Mouse (Mus musculus): ENCODE data around the gene Notch3. TPM values are rescaled to one million over a fixed set of nuclear protein-coding genes. Genes with fewer than 3 reads are reported as not detected.
"Not testable (repeated sequence)": the region's sequence is repeated elsewhere in the genome, so short reads cannot be mapped to it uniquely, and the experiment has no call there.

Notch3 gene
- polyA plus RNA-seq, 1 experiment = 4.3 TPM

DNA sequence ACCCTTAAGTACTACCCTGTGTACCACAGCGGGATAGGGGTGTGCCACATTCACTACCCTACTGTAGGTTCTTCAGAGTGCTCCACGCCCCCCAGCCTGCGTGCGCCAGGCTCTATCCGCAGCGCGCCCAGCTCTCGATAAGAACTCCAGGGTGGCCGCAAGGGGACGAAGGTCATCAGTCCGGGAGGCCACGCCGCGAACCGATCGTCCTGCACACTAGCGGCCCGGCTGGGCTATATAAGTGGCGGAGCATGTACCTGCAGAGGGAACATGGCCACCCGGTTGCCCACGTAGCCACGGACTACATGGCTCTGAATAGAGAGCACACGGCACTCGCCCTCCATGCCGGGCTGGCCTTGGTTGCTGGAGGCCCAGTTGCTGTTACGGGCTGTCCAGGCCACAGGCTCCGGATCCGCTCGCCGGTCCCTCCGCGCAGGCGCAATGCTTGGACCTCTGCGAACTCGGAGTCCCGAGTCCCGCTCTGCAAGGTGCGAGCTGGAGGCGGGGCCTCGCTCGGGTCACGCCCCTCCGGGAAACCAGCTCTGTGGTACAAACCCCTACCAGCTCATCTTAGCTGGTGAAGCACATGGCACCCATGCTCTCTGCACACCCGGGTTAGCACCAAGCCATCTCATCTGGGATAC lies 66.6 kb downstream of the Notch3 start:
- Histone ChIP-seq H3K27ac (replicated peaks; ENCODE audit: low read depth, low read length) (no peak overlapping the region), H3K4me1 (ENCODE audit: control insufficient read depth, insufficient read depth, insufficient read length, low read length) (peaks cover 8% of the 10 kb centered on the region; the same call in 1 of the 2 replicates), H3K4me3 (ENCODE audit: insufficient read depth, low read depth, low read length) (peak overlapping the region; percentile 52)

GRCm38 (mm10) chr17:32099574-32099942 lies 67.1 kb downstream of the Notch3 start:
- H3K4me1 ChIP-seq (ENCODE audit: control insufficient read depth, insufficient read depth, insufficient read length, low read length) = peaks cover 8% of the 10 kb centered on the region; the same call in 1 of the 2 replicates
- H3K27ac ChIP-seq (replicated peaks; ENCODE audit: low read depth, low read length) = no peak overlapping the region
- peak overlapping the region; percentile 52 for H3K4me3 ChIP-seq (ENCODE audit: insufficient read depth, low read depth, low read length)

DNA sequence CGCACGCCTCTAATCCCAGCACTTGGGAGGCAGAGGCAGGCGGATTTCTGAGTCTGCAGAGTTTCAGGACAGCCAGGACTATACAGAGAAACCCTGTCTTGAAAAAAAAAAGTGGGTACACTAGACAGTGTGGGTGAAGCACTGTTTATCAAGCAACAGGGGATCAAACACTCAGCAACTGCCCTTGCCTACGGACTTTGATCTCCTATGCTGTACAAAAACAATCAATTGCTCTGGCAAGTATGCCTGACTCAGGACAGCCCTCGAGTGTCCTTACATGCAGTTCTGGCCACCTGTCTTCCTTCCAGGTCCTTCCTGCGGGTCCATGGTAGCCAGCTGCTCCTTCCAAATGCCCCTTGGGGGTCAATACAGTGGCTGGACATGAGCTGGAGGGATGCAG lies 67.7 kb downstream of the Notch3 start:
- H3K4me3 ChIP-seq (ENCODE audit: insufficient read depth, low read depth, low read length); H3K4me1 ChIP-seq (ENCODE audit: control insufficient read depth, insufficient read depth, insufficient read length, low read length); H3K27ac ChIP-seq (replicated peaks; ENCODE audit: low read depth, low read length): not testable (repeated sequence)

DNA sequence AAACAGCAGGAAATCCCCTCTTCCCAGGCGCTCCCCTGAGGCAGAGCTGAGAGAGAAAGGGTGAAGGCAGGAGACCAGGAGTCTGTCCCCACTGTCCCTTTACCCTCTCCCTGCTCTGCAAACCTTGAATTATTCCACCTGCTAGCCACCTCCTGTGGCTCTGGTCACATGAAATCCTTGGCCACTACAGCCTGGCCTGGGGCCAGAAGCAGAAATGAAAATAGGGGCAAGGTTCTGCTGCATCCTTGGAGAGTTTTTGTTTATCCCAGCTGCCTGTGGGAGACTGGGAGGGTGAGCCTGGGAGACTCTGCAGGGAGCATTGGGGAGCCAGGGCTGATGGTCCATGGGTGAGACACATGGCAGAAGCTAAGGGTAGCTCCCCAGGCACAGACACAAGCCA lies 69.0 kb downstream of the Notch3 start:
- Histone ChIP-seq H3K4me1 (ENCODE audit: control insufficient read depth, insufficient read depth, insufficient read length, low read length) (peaks cover 8% of the 10 kb centered on the region; the same call in 1 of the 2 replicates), H3K4me3 (ENCODE audit: insufficient read depth, low read depth, low read length) (no peak overlapping the region), H3K27ac (replicated peaks; ENCODE audit: low read depth, low read length) (no peak overlapping the region)

GRCm38 (mm10) chr17:32092895-32093294 lies 73.8 kb downstream of the Notch3 start:
- H3K27ac ChIP-seq (replicated peaks; ENCODE audit: low read depth, low read length) = no peak overlapping the region
- H3K4me3 ChIP-seq (ENCODE audit: insufficient read depth, low read depth, low read length) = no peak overlapping the region
- 0 out of 2 replicates have a peak, but pooled peaks cover 3% of the 10 kb centered on the region for H3K4me1 ChIP-seq (ENCODE audit: control insufficient read depth, insufficient read depth, insufficient read length, low read length)

DNA sequence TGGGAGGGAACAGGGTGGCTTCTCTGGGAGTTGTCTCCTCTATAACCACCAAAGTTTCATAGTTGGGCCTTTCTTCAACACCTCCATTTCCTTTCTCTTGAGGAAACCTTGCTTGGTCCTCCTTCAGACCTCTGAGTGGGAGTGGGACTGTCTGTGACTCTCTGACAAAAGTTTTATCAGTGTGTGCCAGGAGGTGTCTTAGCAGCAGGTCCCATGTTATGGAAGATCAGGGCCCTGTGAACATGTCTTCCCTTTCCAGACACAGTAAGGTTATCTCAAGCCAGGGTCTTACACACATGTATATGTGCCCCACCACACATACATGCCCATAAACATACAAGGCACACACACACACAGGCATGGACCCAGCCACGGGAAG lies 74.4 kb downstream of the Notch3 start:
- no peak overlapping the region for H3K27ac ChIP-seq (replicated peaks; ENCODE audit: low read depth, low read length)
- H3K4me1 ChIP-seq (ENCODE audit: control insufficient read depth, insufficient read depth, insufficient read length, low read length) = no peaks in the 10 kb centered on the region
- no peak overlapping the region for H3K4me3 ChIP-seq (ENCODE audit: insufficient read depth, low read depth, low read length)

DNA sequence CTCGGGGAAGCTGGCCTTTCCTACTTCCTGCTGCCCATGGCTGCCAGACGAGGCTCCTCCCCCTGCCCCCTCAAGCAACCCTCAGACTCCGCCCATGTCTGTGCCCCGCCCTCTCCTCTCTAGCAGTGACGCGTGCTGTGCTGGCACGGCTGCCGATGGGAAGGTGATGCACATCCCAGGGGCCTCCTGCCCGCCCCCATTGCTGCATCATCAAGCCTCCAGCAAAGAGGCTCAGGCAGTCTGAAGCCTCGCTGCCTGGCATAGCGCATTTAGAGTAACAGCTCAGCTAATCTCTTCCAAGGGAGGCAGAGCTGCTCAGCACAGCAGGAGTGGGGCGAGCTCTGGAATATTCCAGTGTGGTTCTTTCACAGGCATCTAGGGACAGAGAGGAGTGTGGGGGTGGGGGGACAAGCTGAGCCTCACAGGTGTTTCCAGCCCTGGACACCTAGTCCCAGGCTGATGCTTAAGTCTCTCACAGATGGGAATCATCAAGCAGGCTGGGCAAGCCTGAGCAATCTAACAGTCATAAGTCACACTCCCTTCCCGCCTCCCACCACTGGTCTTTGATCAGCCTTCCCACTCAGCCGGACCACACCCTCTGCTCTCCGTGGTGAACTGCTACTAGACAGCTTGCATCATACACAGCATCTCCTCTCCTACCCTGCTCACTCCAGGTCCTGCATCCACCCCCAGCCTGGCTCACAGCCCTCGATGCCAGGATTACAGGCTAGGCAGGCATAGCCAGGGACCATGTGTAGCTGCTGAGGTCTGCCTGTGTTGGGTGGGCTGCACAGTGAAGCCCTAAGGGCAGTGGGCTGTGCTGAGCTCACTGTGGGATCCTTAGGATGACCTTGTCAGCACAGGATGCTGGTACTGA lies 75.0 kb downstream of the Notch3 start:
- peak overlapping the region; percentile 48 for H3K4me3 ChIP-seq (ENCODE audit: insufficient read depth, low read depth, low read length)
- not testable (repeated sequence) for H3K4me1 ChIP-seq (ENCODE audit: control insufficient read depth, insufficient read depth, insufficient read length, low read length)
- 0 out of 2 replicates have a peak overlapping the region, but pooled peaks have one; percentile 35 for H3K27ac ChIP-seq (replicated peaks; ENCODE audit: low read depth, low read length)

- H3K4me3 ChIP-seq (ENCODE audit: insufficient read depth, low read depth, low read length) = peak overlapping the region; percentile 48
- no peaks in the 10 kb centered on the region for H3K4me1 ChIP-seq (ENCODE audit: control insufficient read depth, insufficient read depth, insufficient read length, low read length)
- 0 out of 2 replicates have a peak overlapping the region, but pooled peaks have one; percentile 35 for H3K27ac ChIP-seq (replicated peaks; ENCODE audit: low read depth, low read length)
These were observed 75.7 kb downstream of the Notch3 start for GRCm38 (mm10) chr17:32091032-32091363.

DNA sequence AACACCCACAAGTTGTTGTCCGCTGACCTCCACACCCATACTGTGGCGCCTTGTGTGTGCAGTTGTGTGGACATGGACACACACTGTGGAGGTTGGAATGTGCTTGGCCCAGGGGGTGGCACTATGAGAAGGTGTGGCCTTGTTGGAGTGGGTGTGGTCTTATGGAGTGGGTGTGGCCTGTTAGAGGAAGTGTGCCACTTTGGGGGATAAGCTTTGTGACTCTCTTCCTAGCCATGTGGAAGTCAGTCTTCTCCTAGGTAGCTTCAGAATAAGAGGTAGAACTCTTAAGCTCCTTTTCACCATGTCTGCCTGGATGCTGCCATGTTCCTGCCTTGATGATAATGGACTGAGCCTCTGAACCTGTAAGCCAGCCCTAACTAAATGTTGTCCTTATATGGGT lies 79.6 kb downstream of the Notch3 start:
- no peak overlapping the region for H3K27ac ChIP-seq (replicated peaks; ENCODE audit: low read depth, low read length)
- H3K4me1 ChIP-seq (ENCODE audit: control insufficient read depth, insufficient read depth, insufficient read length, low read length) = no peaks in the 10 kb centered on the region
- H3K4me3 ChIP-seq (ENCODE audit: insufficient read depth, low read depth, low read length) = no peak overlapping the region

DNA sequence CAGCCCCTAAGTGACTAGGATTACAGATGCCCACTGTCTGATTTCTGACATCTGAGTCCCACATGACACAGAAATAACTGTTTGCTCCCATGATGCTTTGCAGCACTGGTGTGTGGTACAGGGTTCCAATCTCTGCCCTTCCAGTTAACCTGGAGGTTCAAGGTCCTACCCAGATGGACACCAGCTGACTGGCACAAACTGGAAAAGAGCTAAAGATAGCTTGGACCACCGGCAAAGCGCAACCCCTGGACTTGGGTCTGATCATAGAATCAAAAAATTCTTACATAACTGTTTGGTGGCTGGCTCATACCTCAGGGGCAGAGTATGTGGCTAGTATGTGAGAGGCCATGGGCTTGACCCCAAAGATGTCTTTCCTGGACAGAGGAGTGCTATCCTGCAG lies 83.3 kb downstream of the Notch3 start:
- Histone ChIP-seq H3K27ac (replicated peaks; ENCODE audit: low read depth, low read length) (no peak overlapping the region), H3K4me1 (ENCODE audit: control insufficient read depth, insufficient read depth, insufficient read length, low read length) (no peaks in the 10 kb centered on the region), H3K4me3 (ENCODE audit: insufficient read depth, low read depth, low read length) (no peak overlapping the region)

DNA sequence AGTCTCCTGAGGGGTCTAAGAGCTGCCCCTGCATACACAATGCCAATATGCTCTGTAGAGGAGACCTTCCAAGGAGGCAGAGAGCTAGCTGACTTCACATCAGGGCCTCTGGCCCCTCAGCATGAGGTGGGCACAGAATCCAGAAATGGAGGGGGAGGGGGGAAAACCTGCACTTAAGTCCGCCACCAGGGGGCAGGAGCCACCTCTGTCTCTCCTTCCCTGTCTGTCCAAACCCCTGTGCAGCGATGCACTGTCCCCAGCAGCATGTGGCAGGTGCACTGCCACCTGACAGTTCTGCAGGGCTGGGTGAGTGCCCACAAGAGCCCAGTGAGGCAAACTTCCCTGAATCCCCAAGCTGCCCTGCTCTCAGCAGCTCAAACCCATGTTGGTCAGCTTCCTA lies 91.5 kb downstream of the Notch3 start:
- Histone ChIP-seq H3K27ac (replicated peaks; ENCODE audit: low read depth, low read length) (no peak overlapping the region), H3K4me1 (ENCODE audit: control insufficient read depth, insufficient read depth, insufficient read length, low read length) (no peaks in the 10 kb centered on the region), H3K4me3 (ENCODE audit: insufficient read depth, low read depth, low read length) (no peak overlapping the region)

- Histone ChIP-seq H3K27ac (replicated peaks; ENCODE audit: low read depth, low read length) (no peak overlapping the region), H3K4me3 (ENCODE audit: insufficient read depth, low read depth, low read length) (no peak overlapping the region), H3K4me1 (ENCODE audit: control insufficient read depth, insufficient read depth, insufficient read length, low read length) (no peaks in the 10 kb centered on the region)
These were observed 92.0 kb downstream of the Notch3 start for GRCm38 (mm10) chr17:32074658-32075057.

DNA sequence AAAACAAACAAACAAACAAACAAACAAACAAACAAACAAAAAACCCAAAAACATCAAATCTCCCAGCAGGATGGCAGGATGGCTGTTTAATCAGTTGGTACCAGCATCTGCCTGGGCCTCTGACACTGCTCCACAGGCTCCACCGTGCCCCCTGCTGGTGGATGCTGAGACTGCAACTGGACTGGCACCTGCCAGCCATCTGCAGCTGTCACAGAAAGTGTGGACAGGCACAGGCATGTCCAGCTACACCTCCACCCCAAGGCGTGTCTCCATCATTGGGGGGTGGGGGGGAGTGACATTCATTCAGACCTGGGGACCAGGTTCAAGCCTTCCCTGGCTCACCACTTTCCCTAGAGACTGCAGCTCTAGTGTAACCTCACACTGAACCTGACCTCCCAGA lies 93.3 kb downstream of the Notch3 start:
- H3K27ac ChIP-seq (replicated peaks; ENCODE audit: low read depth, low read length) = no peak overlapping the region
- H3K4me3 ChIP-seq (ENCODE audit: insufficient read depth, low read depth, low read length) = no peak overlapping the region
- no peaks in the 10 kb centered on the region for H3K4me1 ChIP-seq (ENCODE audit: control insufficient read depth, insufficient read depth, insufficient read length, low read length)
